Mouse (Mus musculus): ENCODE data around the gene Hist1h2af. TPM values are rescaled to one million over a fixed set of nuclear protein-coding genes. Genes with fewer than 3 reads are reported as not detected.
"Not testable (repeated sequence)": the region's sequence is repeated elsewhere in the genome, so short reads cannot be mapped to it uniquely, and the experiment has no call there.

The Hist1h2af gene
- total and polyA plus RNA-seq, 2 experiments from 2014 or later, result 2.6 to 369 TPM

DNA sequence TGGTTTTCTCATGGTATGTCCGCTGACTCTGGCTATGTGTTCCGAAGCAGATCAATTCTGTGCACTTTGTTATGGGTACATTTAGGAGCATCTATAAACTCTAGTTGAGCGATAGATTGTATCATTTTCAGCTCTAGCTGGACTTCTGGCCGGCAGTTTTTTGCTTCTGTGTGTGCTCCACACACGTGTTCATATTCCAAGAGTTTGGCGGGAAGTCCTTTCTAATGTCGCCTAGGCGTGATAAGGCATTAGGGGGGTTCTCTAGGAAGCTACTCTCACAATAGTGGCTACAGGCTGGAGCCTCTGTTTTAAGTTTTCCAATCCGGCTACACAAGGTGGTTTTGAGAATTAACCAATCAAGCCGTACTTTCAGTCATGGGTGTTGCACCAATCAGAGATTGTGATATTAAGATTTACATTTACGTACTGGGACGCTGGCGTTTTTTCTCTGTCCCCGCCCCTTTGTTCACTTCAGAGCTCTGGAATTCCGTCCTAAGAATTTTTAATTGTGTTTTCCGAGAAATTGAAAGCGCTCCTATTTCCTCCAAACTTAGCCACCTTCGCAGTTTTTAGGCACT lies 22.2 kb downstream of the Hist1h2af start:
- H3K4me3 ChIP-seq (ENCODE audit: low read depth, low read length), result peak overlapping the region; percentile 56
- under 1% methylated on average over 18 of the region's 18 CpGs for WGBS
- H3K4me1 ChIP-seq (ENCODE audit: control insufficient read depth, insufficient read depth), result 0 out of 2 replicates have a peak, but pooled peaks cover 5% of the 10 kb centered on the region
- ATAC-seq (ENCODE audit: insufficient read depth, low read depth) (peak; percentile 68), DNase-seq (ENCODE audit: low spot score) (peak; percentile 98)
- H3K36me3 ChIP-seq (replicated peaks; ENCODE audit: control insufficient read depth, insufficient read depth, low read length), result no peaks in the 10 kb centered on the region
- H3K9ac ChIP-seq (replicated peaks; ENCODE audit: low read depth, low read length), result peak overlapping the region; percentile 83
- no peaks in the 10 kb centered on the region for H3K9me3 ChIP-seq (replicated peaks; ENCODE audit: control insufficient read depth, low read length)
- TF ChIP-seq CTCF (IDR thresholded peaks at IDR 0.05; ENCODE audit: low read depth) (no peak), EP300 (IDR thresholded peaks at IDR 0.05; ENCODE audit: low read depth) (peak; percentile 48; the same call in 1 of the 2 replicates)
- peak overlapping the region; percentile 88 for H3K27ac ChIP-seq (ENCODE audit: low read depth)
- H3K4me2 ChIP-seq (ENCODE audit: low read depth, low read length), result peak overlapping the region; percentile 85
- H3K27me3 ChIP-seq (ENCODE audit: control insufficient read depth, insufficient read depth, low read length), result no peaks in the 10 kb centered on the region

GRCm38 (mm10) chr13:23556906-23557305 lies 23.2 kb downstream of the Hist1h2af start:
- 76% methylated on average over 3 of the region's 3 CpGs for WGBS
- Histone ChIP-seq H3K4me2 (ENCODE audit: low read depth, low read length) (no peak overlapping the region), H3K9ac (replicated peaks; ENCODE audit: low read depth, low read length) (no peak overlapping the region), H3K27me3 (ENCODE audit: control insufficient read depth, insufficient read depth, low read length) (no peaks in the 10 kb centered on the region), H3K4me3 (ENCODE audit: low read depth, low read length) (no peak overlapping the region), H3K36me3 (replicated peaks; ENCODE audit: control insufficient read depth, insufficient read depth, low read length) (no peaks in the 10 kb centered on the region), H3K9me3 (replicated peaks; ENCODE audit: control insufficient read depth, low read length) (no peaks in the 10 kb centered on the region), H3K4me1 (ENCODE audit: control insufficient read depth, insufficient read depth) (0 out of 2 replicates have a peak, but pooled peaks cover 5% of the 10 kb centered on the region), H3K27ac (ENCODE audit: low read depth) (peak overlapping the region; percentile 57; the same call in 1 of the 2 replicates)
- ATAC-seq (ENCODE audit: insufficient read depth, low read depth) (no peak), DNase-seq (ENCODE audit: low spot score) (no peak)
- no peak for TF ChIP-seq EP300 (IDR thresholded peaks at IDR 0.05; ENCODE audit: low read depth)
- no peak for TF ChIP-seq CTCF (IDR thresholded peaks at IDR 0.05; ENCODE audit: low read depth)

GRCm38 (mm10) chr13:23560699-23561098 lies 27.0 kb downstream of the Hist1h2af start:
- DNase-seq (ENCODE audit: low spot score); H3K27ac ChIP-seq (ENCODE audit: low read depth); H3K9ac ChIP-seq (replicated peaks; ENCODE audit: low read depth, low read length): not testable (repeated sequence)

GRCm38 (mm10) chr13:23561531-23561882 lies 27.8 kb downstream of the Hist1h2af start:
- peak overlapping the region; percentile 59; the same call in 1 of the 2 replicates for H3K9ac ChIP-seq (replicated peaks; ENCODE audit: low read depth, low read length)
- ATAC-seq (ENCODE audit: insufficient read depth, low read depth); H3K36me3 ChIP-seq (replicated peaks; ENCODE audit: control insufficient read depth, insufficient read depth, low read length); H3K9me3 ChIP-seq (replicated peaks; ENCODE audit: control insufficient read depth, low read length); H3K27me3 ChIP-seq (ENCODE audit: control insufficient read depth, insufficient read depth, low read length); DNase-seq (ENCODE audit: low spot score); H3K4me1 ChIP-seq (ENCODE audit: control insufficient read depth, insufficient read depth): not testable (repeated sequence)
- peak overlapping the region; percentile 98 for H3K27ac ChIP-seq (ENCODE audit: low read depth)
- peak overlapping the region; percentile 51 for H3K4me3 ChIP-seq (ENCODE audit: low read depth, low read length)
- H3K4me2 ChIP-seq (ENCODE audit: low read depth, low read length), result peak overlapping the region; percentile 74
- WGBS, result 2% methylated on average over 2 of the region's 5 CpGs

More at GRCm38 (mm10) chr13:23560699-23561098, 27.0 kb downstream of the Hist1h2af start:
- H3K4me3 ChIP-seq (ENCODE audit: low read depth, low read length); H3K27me3 ChIP-seq (ENCODE audit: control insufficient read depth, insufficient read depth, low read length); H3K4me2 ChIP-seq (ENCODE audit: low read depth, low read length); ATAC-seq (ENCODE audit: insufficient read depth, low read depth); H3K9me3 ChIP-seq (replicated peaks; ENCODE audit: control insufficient read depth, low read length); H3K4me1 ChIP-seq (ENCODE audit: control insufficient read depth, insufficient read depth); H3K36me3 ChIP-seq (replicated peaks; ENCODE audit: control insufficient read depth, insufficient read depth, low read length): not testable (repeated sequence)
- 41% methylated on average over 2 of the region's 2 CpGs for WGBS

- H3K4me1 ChIP-seq (ENCODE audit: control insufficient read depth, insufficient read depth), result not testable (repeated sequence)
These were observed 28.4 kb downstream of the Hist1h2af start, which contains the start of gene Hist1h3e for GRCm38 (mm10) chr13:23561883-23562659. Hist1h3e (minus strand) TSS chr13:23562369.

More at GRCm38 (mm10) chr13:23561883-23562659, 28.4 kb downstream of the Hist1h2af start, which contains the start of gene Hist1h3e:
- DNase-seq (ENCODE audit: low spot score) (peak; percentile 98), ATAC-seq (ENCODE audit: insufficient read depth, low read depth) (peak; percentile 89)
- Histone ChIP-seq H3K9ac (replicated peaks; ENCODE audit: low read depth, low read length) (peak within 1 kb of the TSS; percentile 59), H3K4me2 (ENCODE audit: low read depth, low read length) (peak within 1 kb of the TSS; percentile 74), H3K4me3 (ENCODE audit: low read depth, low read length) (peak within 1 kb of the TSS; percentile 51), H3K27ac (ENCODE audit: low read depth) (peak within 1 kb of the TSS; percentile 98)
- WGBS, result under 1% methylated on average over 36 of the region's 67 CpGs
- H3K27me3 ChIP-seq (ENCODE audit: control insufficient read depth, insufficient read depth, low read length); H3K9me3 ChIP-seq (replicated peaks; ENCODE audit: control insufficient read depth, low read length); H3K36me3 ChIP-seq (replicated peaks; ENCODE audit: control insufficient read depth, insufficient read depth, low read length): not testable (repeated sequence)

All from heart, postnatal 0 days (tissue).